Mouse (Mus musculus) v-Abl transformed pro-B cells (cell line): Measurements from ENCODE around the gene Ecm1.

ENCODE experiments used
- in situ Hi-C, 2 experiments: fragments of 400-800 bp; cut with MboI; formaldehyde crosslinking; loops; one replicate each; pipeline ENCODE4 v1.15.1; 2025; ENCODE audit not compliant: unreplicated experiment in 2 of 2

Ecm1 gene

DNA sequence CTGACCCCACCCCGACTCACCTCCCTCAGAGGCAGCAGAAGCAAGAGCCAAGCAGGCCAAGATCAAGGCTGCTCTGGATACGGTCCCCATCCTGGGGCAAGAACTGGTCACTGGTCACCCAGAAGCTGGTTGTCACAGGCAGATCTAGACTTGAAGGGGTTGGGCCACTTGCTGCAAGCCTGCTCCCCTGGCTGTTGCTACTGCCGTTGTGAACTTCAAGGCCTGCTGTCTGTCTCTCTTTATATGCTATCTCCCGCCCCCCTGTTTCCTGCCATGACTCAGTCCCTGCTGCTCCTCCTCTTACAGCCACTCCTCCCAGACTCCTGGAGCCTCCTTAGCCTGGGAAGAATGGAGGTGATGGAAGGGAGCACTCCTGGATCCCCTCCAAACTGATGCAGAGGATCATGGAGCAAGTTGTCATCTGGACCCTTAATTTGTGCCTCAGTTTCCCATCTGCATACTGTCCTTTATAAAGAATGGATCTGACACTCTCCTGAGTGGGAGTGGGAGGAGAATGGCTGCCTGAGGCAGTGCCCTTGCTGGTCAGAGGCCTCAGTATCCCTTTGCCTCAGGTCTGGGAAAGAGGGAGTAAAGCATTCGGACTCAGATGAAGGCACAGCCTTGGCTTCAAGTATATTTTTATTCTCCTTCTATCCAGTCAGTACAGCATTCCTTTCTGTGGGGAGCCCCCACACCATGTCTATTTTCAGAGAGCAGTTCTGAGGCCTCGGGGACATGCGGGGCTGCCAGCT, at the start of gene Ecm1:
Ecm1 (minus strand) TSS at position 217 of the 752 bp plus-strand sequence.
- in situ Hi-C loops, result no loop called here

- in situ Hi-C loops, result no loop called here
These were observed 46.1 kb upstream of the Ecm1 start for GRCm38 (mm10) chr3:95785501-95785900.

- in situ Hi-C loops, result loop anchor here (5.0 kb wide), 2 partner anchors 95 to 255 kb away; no protein-coding TSS in a partner anchor
These were observed 32.6 kb upstream of the Ecm1 start for GRCm38 (mm10) chr3:95771985-95772384.

- in situ Hi-C loops, result no loop called here
These were observed 26.2 kb upstream of the Ecm1 start for GRCm38 (mm10) chr3:95765534-95765933.

GRCm38 (mm10) chr3:95763811-95764210, 24.4 kb upstream of the Ecm1 start:
- in situ Hi-C loops, result no loop called here

DNA sequence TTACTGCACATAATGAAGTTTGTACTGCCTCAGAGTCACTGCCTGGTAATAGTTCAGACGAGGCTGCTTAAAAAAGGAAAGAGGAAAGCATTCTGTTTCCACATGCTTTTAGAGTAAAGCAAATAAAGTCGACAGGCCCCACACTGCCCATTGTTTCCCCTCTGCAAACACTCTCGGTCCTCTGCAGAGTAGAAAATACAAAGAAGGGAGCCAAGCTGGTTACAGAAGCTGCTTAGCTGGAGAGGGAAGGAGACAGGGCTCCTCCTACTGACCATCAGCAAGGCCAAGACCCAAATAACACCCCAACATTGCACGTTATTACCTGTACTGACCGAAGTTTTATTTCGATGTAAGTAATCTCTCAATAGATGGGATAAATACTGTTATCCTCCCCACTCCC, 23.6 kb upstream of the Ecm1 start:
- in situ Hi-C loops, result no loop called here

DNA sequence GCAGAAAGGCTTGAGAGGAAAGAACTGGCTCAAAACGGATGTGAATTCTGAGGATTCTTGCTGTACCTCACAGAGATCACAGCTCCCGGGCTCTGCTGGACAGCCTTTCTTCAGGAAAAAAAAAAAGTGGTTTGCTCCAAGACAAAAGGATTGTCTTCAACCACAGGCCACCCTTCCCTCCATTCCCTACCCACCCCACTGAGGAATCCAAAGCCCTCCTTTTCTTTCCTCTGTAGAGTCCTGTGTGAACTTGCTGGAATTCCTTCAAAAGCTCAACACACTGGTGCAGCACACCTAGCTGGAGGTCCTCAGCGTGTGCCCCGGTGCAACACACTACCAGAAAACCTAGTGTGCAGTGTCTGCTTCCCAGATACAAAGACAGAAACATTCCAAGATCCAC, 22.4 kb upstream of the Ecm1 start:
- in situ Hi-C loops, result no loop called here

DNA sequence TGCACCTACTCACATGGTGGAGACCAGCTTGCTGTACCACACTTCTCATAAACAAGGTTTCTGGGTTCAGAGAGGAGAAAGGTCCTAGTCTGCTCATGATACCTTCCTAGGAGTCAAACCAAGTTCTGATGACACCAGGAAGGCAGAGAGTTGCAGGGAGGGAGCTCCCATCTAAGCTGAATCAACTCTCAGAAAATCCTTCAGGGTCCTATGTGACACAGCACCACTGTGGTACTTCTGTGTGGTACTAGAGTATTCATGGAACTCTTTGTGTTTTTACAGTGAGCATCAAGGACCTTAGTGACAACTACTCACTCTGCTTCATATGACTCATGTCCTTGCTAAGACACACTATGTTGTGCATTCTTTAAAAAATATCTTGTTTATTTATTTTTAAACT, 21.3 kb upstream of the Ecm1 start:
- in situ Hi-C loops, result no loop called here

- in situ Hi-C loops, result no loop called here
These were observed 20.7 kb upstream of the Ecm1 start, which contains the start of gene Tars2 for GRCm38 (mm10) chr3:95760106-95760505. Gene Tars2, minus strand, starts transcription at chr3:95760206.

DNA sequence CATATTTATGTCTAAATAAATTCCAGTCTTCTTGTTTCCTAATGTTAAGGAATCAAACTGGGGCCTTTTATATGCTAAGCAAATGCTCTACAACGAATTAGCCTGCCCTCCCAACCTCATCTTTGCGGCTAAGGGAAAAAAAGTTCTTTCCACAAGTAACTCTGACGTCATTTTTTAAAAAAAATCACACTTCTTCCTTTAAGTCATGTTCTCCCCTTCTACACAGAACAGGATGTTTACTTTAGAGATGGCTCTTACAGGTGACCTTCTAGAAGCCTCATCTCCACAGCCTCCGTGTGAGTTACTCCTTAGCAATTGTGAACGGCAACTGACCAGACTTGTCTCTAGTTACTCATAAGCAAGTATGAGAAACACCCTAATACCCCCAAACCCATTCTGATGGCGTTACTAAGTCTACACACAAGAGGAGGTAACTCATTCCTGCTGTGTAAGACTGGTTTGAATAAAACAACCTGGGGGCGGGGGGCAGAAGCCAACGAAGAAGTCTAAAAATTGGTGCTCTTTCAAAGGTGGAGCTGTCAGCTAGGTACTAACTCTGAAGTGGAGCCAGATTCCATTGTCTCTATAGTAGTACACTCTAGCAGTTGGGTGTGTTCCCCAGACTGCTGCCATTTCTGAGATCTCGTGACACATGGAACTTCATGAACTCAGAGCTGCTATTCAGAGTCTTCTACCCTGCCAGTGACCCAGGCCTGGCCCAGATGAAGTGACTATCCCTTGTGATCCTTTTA, 19.3 kb upstream of the Ecm1 start:
- in situ Hi-C loops, result loop anchor here (5.0 to 10.0 kb wide), 2 partner anchors 121 to 124 kb away; no protein-coding TSS in a partner anchor

DNA sequence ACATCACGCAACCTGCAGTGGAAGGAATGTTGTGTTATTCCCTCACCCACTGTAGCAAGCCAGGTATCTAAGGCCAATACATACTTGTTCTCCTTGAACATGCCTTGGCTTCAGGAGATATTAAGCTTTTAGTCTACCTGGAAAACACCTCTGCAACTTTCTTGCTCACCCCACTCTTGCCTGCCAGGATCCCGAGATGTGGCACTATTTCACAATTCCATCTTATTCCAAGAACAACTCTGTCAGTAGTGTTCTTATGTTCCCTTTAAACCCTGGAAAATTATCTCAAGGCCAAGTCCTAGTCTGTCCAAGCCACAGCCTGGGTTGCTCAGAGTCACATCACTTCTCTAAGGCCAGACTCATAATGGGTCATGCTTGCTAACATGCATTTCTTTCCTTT, 17.4 kb upstream of the Ecm1 start:
- in situ Hi-C loops, result loop anchor here (5.0 to 10.0 kb wide), 2 partner anchors 120 to 122 kb away; no protein-coding TSS in a partner anchor

GRCm38 (mm10) chr3:95754345-95755206, 15.2 kb upstream of the Ecm1 start:
- in situ Hi-C loops, result loop anchor here (5.0 to 10.0 kb wide), 2 partner anchors 117 to 120 kb away; no protein-coding TSS in a partner anchor

GRCm38 (mm10) chr3:95752935-95753334, 13.6 kb upstream of the Ecm1 start:
- in situ Hi-C loops, result loop anchor here in 1 of 2 experiments (10.0 kb wide), 1 partner anchor 118 kb away; no protein-coding TSS in a partner anchor

- in situ Hi-C loops, result no loop called here
These were observed 1.0 kb upstream of the Ecm1 start for GRCm38 (mm10) chr3:95740406-95740805.

- in situ Hi-C loops, result no loop called here
These were observed 4.2 kb downstream of the Ecm1 start for GRCm38 (mm10) chr3:95735071-95735670.

GRCm38 (mm10) chr3:95734092-95734702, 5.2 kb downstream of the Ecm1 start:
- in situ Hi-C loops, result loop anchor here in 1 of 2 experiments (5.0 kb wide), 1 partner anchor 37 kb away; no protein-coding TSS in a partner anchor

DNA sequence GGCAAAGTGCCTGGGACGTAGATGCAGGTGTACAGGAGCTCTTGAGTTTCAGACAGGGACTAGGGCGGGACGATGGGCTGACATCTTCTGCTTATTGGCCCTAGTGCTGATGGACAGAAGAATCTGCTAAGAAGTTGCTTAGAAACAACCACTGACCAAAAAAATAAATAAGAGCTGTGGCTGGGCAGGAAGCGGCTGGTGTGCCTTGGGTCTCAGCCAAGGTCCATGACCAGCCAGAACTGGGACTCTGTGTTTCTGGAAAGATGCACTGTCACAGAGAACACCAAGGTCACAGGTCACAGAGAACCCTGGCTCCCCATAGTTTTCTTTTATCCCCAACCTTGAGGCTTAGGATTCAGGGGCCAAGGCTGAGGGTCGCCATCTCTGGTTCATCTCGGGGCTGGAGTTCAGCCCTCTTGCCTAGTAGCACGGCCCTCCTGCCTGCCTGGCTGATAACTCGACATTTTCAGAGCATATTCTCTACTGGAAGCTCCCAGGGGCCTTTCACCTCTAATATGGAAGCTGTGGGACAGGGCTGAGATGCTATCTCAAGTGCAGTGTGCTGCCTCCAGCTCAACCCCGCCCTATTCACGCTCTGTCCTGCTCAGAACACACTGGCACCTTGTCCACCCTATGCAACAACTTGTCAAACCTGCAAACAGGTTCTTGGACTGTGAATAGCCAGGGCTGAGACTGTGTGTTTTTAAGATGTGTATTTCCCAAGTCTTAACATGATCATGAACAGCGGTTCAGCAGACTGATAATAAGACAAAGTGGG, 6.4 kb downstream of the Ecm1 start:
- in situ Hi-C loops, result loop anchor here in 1 of 2 experiments (5.0 kb wide), 1 partner anchor 36 kb away; no protein-coding TSS in a partner anchor

GRCm38 (mm10) chr3:95732297-95732696, 7.1 kb downstream of the Ecm1 start:
- in situ Hi-C loops, result loop anchor here in 1 of 2 experiments (5.0 kb wide), 1 partner anchor 35 kb away; no protein-coding TSS in a partner anchor

DNA sequence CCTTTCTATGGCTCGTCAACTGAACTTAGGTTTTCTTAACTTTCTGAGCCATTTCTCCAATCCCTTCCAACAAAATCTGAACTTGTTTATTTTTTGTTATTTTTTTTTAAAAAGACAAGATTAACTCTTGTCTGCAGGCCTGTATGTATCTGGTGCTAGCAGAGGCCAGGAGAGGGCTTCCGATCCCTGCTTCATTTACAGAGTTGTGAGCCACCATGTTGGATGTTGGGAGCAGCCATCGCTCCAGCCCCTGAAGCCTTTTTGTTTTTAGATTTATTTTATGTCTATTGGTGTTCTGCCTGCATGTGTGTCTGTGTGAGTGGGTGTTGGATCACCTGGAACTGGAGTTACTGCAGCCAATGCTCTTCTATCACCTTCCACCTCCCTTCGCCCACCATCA, 7.6 kb downstream of the Ecm1 start:
- in situ Hi-C loops, result loop anchor here in 1 of 2 experiments (5.0 kb wide), 1 partner anchor 35 kb away; no protein-coding TSS in a partner anchor
